Mouse (Mus musculus): Measurements from ENCODE around the gene Exosc7. TPM values are rescaled to one million over a fixed set of nuclear protein-coding genes. Genes with fewer than 3 reads are reported as not detected.
A peak's percentile ranks its signal among the peaks of the same experiment; 100 is the strongest.

Gene Exosc7
- polyA plus RNA-seq, 1 experiment, result 25.1 TPM

DNA sequence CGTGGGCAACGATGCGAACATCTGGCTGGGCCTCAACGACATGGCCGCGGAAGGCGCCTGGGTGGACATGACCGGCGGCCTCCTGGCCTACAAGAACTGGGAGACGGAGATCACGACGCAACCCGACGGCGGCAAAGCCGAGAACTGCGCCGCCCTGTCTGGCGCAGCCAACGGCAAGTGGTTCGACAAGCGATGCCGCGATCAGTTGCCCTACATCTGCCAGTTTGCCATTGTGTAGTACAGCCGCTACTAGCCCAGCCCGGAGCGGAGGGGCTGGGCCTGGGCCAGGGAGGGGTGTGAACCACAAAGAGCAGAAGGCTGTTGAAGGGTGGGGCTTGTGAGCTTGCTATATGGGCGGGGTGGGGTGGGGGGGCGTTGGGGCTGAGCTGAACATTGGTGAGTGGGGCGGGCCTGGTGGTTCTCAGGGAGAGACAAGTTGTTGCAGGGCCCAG lies 43.9 kb downstream of the Exosc7 start:
- H3K4me3 ChIP-seq (ENCODE audit: insufficient read depth, low read length), result no peak overlapping the region
- H3K4me1 ChIP-seq (ENCODE audit: control insufficient read depth, insufficient read depth, low read length), result peaks cover 7% of the 10 kb centered on the region
- TF ChIP-seq POLR2A (IDR thresholded peaks at IDR 0.05; ENCODE audit: borderline replicate concordance, low read depth, low read length) (no peak), CTCF (IDR thresholded peaks at IDR 0.05; ENCODE audit: low read depth, low read length) (no peak)
- H3K27ac ChIP-seq (ENCODE audit: insufficient read depth, low read depth, low read length), result no peak overlapping the region

DNA sequence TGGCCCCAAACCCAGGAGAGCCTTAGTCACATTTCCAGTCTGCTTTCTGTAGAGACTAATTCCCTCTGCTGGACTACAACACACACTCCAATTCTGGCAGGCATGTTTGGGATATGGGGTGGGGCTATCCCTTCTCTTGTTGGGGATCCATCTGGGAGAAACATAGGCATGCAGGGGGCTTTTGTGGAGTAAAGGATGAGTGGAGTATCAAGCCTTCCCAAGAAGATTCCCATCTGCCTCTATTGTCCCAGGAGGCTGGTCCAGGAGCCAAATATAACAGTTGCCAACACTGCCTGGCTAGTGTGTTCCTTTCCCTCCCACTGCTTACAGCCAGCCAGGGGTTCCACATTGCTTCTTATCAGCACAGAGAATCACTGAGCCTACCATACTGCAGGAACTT lies 44.7 kb downstream of the Exosc7 start:
- H3K4me3 ChIP-seq (ENCODE audit: insufficient read depth, low read length), result no peak overlapping the region
- H3K27ac ChIP-seq (ENCODE audit: insufficient read depth, low read depth, low read length), result no peak overlapping the region
- H3K4me1 ChIP-seq (ENCODE audit: control insufficient read depth, insufficient read depth, low read length), result peaks cover 5% of the 10 kb centered on the region; the same call in 1 of the 2 replicates
- TF ChIP-seq POLR2A (IDR thresholded peaks at IDR 0.05; ENCODE audit: borderline replicate concordance, low read depth, low read length) (no peak), CTCF (IDR thresholded peaks at IDR 0.05; ENCODE audit: low read depth, low read length) (no peak)

DNA sequence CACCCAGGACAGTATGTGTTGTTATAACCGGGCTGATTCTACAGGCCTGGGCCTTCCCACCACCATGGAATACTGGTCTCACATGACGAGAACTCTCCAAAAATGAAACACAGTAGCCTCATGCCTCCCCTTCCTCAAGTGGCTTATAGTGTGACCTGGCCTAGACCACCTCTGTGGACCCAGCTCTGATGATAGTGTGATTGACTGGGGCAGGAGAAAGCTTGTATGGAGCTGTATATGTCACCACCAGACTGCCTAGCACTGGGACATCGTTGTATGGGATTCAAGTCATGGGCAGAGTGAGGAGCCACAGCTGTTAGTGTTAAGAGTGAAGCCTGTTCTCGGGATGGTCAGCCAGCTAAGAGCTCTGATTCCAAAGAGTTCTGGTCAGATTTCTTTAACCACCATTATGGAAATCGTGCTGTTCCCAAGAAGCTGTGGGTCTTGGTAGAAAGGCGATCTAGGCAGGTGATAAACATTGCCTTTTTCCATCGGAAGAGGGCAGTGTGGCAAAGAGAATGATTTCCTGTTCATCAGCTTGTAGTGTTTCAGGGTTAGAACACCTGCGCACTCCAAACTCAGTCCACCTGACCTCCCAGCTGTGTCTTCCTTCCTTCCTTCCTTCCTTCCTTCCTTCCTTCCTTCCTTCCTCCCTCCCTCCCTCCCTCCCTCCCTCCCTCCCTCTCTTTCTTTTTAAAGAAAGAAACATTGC lies 45.3 kb downstream of the Exosc7 start:
- TF ChIP-seq POLR2A (IDR thresholded peaks at IDR 0.05; ENCODE audit: borderline replicate concordance, low read depth, low read length), result no peak
- peak; percentile 21; the same call in 1 of the 2 replicates for TF ChIP-seq CTCF (IDR thresholded peaks at IDR 0.05; ENCODE audit: low read depth, low read length)
- Histone ChIP-seq H3K4me1 (ENCODE audit: control insufficient read depth, insufficient read depth, low read length) (peaks cover 5% of the 10 kb centered on the region; the same call in 1 of the 2 replicates), H3K4me3 (ENCODE audit: insufficient read depth, low read length) (no peak overlapping the region), H3K27ac (ENCODE audit: insufficient read depth, low read depth, low read length) (no peak overlapping the region)

DNA sequence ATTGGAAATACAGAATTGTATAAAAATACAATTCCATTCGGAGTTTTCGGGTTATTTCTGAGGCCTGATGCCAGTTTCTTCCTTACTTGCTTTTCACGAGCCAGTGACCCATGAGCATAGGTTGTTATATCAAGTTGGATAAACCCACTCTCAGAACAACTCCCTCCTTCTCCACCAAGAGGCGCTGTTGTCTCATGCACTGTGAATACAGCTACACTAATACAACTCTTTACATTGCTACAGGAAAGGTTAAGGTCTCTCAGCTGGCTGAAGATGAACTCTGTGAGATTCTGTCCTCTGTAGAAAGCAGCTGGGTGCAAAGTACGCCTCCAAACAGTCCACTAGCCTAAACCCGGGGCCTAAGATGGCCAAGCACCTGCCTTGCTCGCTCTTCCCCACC lies 46.3 kb downstream of the Exosc7 start:
- Histone ChIP-seq H3K4me1 (ENCODE audit: control insufficient read depth, insufficient read depth, low read length) (peaks cover 5% of the 10 kb centered on the region; the same call in 1 of the 2 replicates), H3K4me3 (ENCODE audit: insufficient read depth, low read length) (no peak overlapping the region), H3K27ac (ENCODE audit: insufficient read depth, low read depth, low read length) (no peak overlapping the region)
- no peak for TF ChIP-seq POLR2A (IDR thresholded peaks at IDR 0.05; ENCODE audit: borderline replicate concordance, low read depth, low read length)
- TF ChIP-seq CTCF (IDR thresholded peaks at IDR 0.05; ENCODE audit: low read depth, low read length), result no peak

DNA sequence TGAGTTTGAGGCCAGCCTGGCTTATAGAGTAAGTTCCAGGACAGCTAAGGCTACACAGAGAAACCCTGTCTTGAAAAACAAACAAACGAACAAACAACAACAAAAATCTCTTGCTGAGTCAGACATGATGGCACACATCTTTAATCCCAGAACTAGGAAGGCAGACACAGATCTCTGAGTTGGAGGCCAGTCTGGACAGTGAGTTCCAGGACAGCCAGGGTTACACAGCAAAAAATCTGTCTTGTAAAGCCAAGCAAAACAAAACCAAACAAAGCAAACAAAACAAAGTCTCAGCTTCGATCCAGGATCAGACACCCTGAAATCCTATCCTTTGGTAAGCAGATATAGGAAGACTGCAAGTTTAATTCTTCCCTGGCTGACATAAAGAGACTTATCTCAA lies 48.8 kb downstream of the Exosc7 start:
- Histone ChIP-seq H3K27ac (ENCODE audit: insufficient read depth, low read depth, low read length) (no peak overlapping the region), H3K4me1 (ENCODE audit: control insufficient read depth, insufficient read depth, low read length) (peaks cover 5% of the 10 kb centered on the region; the same call in 1 of the 2 replicates), H3K4me3 (ENCODE audit: insufficient read depth, low read length) (no peak overlapping the region)
- no peak for TF ChIP-seq CTCF (IDR thresholded peaks at IDR 0.05; ENCODE audit: low read depth, low read length)
- no peak for TF ChIP-seq POLR2A (IDR thresholded peaks at IDR 0.05; ENCODE audit: borderline replicate concordance, low read depth, low read length)

DNA sequence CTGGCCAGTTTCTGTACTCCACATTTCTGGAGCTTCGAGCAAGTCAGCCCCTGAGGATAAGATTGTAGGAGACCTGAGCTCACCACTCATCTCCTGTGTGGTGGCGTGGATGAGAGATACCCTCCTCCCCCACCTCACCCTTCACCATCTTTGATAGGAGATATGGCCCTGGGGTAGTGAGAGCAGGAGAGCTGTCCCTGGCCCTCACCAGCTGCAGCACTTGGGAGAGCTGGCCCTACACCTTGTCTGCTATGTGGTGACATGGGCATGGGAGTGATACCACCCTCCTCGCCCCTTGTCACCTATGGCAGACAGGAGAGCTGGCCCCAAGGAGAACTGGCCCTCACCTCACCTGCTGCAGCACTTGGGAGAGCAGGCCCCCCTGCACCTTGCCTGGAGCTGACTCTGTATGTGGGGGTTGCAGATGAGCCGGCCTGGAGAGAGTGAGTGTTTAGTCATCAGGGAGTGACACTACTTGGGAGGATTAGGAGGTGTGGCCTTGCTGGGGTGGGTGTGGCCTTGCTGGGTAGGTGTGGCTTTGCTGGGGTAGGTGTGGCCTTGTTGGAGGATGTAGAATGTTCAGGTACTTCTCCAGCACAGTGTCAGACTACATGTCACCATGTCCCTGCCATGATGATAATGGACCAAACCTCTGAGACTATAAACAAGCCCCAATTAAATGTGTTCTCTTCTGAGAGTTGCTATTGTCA lies 50.1 kb downstream of the Exosc7 start:
- Histone ChIP-seq H3K27ac (ENCODE audit: insufficient read depth, low read depth, low read length) (no peak overlapping the region), H3K4me1 (ENCODE audit: control insufficient read depth, insufficient read depth, low read length) (peaks cover 5% of the 10 kb centered on the region; the same call in 1 of the 2 replicates), H3K4me3 (ENCODE audit: insufficient read depth, low read length) (no peak overlapping the region)
- TF ChIP-seq CTCF (IDR thresholded peaks at IDR 0.05; ENCODE audit: low read depth, low read length) (no peak), POLR2A (IDR thresholded peaks at IDR 0.05; ENCODE audit: borderline replicate concordance, low read depth, low read length) (no peak)

DNA sequence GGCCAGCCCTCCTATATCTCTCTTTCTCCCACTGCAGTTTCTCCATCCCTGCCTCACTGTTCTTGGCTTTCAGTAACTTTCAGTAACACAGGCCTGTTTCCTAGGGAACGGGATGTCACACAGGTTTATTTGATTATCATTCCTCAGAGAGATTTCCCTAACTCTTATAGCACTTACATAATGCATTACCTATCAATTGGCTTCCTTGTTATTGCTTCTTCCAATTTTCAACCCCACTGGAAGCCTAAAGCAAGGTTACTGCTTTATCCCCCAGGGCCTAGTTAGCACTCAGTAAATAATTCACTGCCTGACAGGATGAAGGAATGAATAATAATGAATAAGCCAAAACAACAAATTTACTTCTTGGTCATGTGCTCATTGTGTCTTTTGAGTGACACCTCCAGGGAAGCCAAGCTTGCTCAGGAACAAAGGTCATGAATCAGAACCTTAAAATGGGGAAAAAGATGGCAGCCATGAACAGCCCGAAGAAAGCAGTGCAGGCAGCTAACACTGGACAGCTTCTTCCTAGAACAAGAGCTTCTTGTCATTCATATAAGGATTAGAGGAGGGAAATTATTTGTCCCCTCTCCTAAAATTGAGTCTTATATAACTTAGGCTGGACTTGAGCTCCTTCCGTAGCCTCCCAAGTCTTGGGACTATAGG lies 52.9 kb downstream of the Exosc7 start:
- Histone ChIP-seq H3K4me1 (ENCODE audit: control insufficient read depth, insufficient read depth, low read length) (no peaks in the 10 kb centered on the region), H3K4me3 (ENCODE audit: insufficient read depth, low read length) (no peak overlapping the region), H3K27ac (ENCODE audit: insufficient read depth, low read depth, low read length) (no peak overlapping the region)
- TF ChIP-seq POLR2A (IDR thresholded peaks at IDR 0.05; ENCODE audit: borderline replicate concordance, low read depth, low read length) (no peak), CTCF (IDR thresholded peaks at IDR 0.05; ENCODE audit: low read depth, low read length) (no peak)

DNA sequence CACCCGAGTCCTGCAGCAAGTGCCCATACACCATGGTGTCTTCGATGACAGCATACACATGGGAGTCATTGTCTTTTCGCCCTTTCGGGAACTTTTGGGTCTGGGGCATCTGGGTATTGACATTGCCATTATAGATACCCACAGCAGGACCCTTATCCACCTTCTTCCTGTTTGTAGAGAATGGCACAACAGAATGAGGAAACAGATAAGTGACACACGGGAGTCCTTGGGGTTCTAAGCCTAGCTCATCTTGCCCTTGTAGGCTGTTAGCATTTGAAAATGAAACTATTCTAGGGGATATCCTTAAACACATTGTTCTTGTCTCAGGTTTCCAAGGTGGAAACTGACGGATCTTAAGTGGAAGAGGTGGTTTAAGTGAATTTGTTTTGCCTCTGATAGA lies 60.7 kb downstream of the Exosc7 start:
- TF ChIP-seq CTCF (IDR thresholded peaks at IDR 0.05; ENCODE audit: low read depth, low read length), result no peak
- TF ChIP-seq POLR2A (IDR thresholded peaks at IDR 0.05; ENCODE audit: borderline replicate concordance, low read depth, low read length), result no peak
- no peak overlapping the region for H3K4me3 ChIP-seq (ENCODE audit: insufficient read depth, low read length)
- H3K27ac ChIP-seq (ENCODE audit: insufficient read depth, low read depth, low read length), result no peak overlapping the region
- H3K4me1 ChIP-seq (ENCODE audit: control insufficient read depth, insufficient read depth, low read length), result peaks cover 28% of the 10 kb centered on the region

DNA sequence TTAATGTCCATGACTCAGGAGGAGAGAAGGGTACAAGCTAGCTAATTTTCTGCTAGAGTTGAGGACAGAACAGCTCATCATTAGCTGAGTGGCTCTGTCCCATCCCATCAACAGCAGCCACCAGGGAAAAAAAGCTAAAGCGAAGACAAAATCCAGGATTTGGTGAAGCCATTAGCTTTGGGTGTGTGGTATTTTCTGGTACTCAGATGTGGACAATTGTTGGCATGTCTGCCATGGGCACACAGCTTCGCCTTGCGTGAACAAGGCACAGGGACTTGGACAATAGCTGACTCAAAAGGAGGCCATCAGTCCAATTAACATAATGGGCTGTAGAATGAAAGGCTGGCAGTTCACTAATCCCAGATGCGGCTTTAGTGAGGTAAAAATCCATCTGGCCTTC lies 61.3 kb downstream of the Exosc7 start:
- TF ChIP-seq POLR2A (IDR thresholded peaks at IDR 0.05; ENCODE audit: borderline replicate concordance, low read depth, low read length), result no peak
- TF ChIP-seq CTCF (IDR thresholded peaks at IDR 0.05; ENCODE audit: low read depth, low read length), result no peak
- H3K4me3 ChIP-seq (ENCODE audit: insufficient read depth, low read length), result no peak overlapping the region
- peaks cover 28% of the 10 kb centered on the region for H3K4me1 ChIP-seq (ENCODE audit: control insufficient read depth, insufficient read depth, low read length)
- no peak overlapping the region for H3K27ac ChIP-seq (ENCODE audit: insufficient read depth, low read depth, low read length)

Measured in bone marrow macrophage, adult 2 months (primary cell).